Mouse (Mus musculus): ENCODE measurements around the gene Mrps34. TPM values are rescaled to one million over a fixed set of nuclear protein-coding genes. Genes with fewer than 3 reads are reported as not detected.
"Not testable (repeated sequence)": the region's sequence is repeated elsewhere in the genome, so short reads cannot be mapped to it uniquely, and the experiment has no call there.

The Mrps34 gene
- total and polyA plus RNA-seq, 3 experiments = 56.5 to 80.5 (median 57.2) TPM

DNA sequence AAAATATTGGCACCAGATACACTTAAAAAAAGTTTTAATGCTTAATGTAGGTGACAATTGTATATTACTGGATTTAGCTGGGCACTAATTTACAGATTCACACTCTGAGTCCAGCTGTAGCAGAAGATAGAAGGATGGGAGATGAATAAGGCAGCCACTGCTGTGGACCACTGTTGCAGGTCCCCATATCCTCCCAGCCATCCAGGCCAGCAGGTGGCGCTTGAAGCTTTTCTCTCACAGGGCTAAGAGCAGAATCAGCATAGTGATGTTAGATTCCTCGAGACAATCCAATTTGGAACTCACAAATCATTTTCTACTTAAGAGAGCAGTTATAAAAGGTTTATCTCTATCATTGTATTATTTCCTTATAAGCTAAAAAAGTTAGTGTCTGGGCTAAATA, 47.5 kb downstream of the Mrps34 start:
- H3K79me2 ChIP-seq (replicated peaks; ENCODE audit: control insufficient read depth, extremely low read depth, insufficient read depth, poor library complexity, severe bottlenecking); H3K4me2 ChIP-seq (ENCODE audit: insufficient read depth, low read depth, poor library complexity, severe bottlenecking); dilution Hi-C loops (cut with MboI; ENCODE audit: extremely low pct_ligation_motif_present, extremely low pct_unique_long_range_greater_than_20kb, low sequenced_read_pairs); H3K4me3 ChIP-seq (replicated peaks in 1 of 3; ENCODE audit: low read depth in 2 of 3, low read length in 2 of 3, poor library complexity in 1 of 3); H3K9ac ChIP-seq (ENCODE audit: insufficient read depth, low read depth); DNase-seq (ENCODE audit: extremely low read depth); in situ Hi-C loops (cut with MboI; ENCODE audit: low pct_ligation_motif_present, low pct_unique_long_range_greater_than_20kb, low sequenced_read_pairs); H3K27ac ChIP-seq (ENCODE audit: insufficient read depth, low read depth); H3K27me3 ChIP-seq (replicated peaks); H3K9me3 ChIP-seq (replicated peaks; ENCODE audit: low read length): not testable (repeated sequence)
- H3K4me1 ChIP-seq (ENCODE audit: control insufficient read depth in 1 of 2, insufficient read depth in 2 of 2) = peaks cover 10 to 55% of the 10 kb centered on the region in 2 experiments; a peak in 3 of 4 replicates
- peak; percentile 27 to 60; a peak in 3 of 4 replicates for TF ChIP-seq CTCF (conservative IDR thresholded peaks at IDR 0.05 in 1 of 2, IDR thresholded peaks at IDR 0.05 in 1 of 2; ENCODE audit: low read depth in 2 of 2, low read length in 2 of 2)
- peak; percentile 31 for TF ChIP-seq RAD21 (IDR thresholded peaks at IDR 0.05; ENCODE audit: low read depth, low read length)
- peak; percentile 26 for TF ChIP-seq SMC3 (IDR thresholded peaks at IDR 0.05; ENCODE audit: low read depth, low read length)
- peaks cover 34 to 40% of the 10 kb centered on the region in 2 experiments for H3K36me3 ChIP-seq (replicated peaks in 1 of 2; ENCODE audit: control insufficient read depth in 1 of 2, insufficient read depth in 1 of 2, low read length in 1 of 2)

DNA sequence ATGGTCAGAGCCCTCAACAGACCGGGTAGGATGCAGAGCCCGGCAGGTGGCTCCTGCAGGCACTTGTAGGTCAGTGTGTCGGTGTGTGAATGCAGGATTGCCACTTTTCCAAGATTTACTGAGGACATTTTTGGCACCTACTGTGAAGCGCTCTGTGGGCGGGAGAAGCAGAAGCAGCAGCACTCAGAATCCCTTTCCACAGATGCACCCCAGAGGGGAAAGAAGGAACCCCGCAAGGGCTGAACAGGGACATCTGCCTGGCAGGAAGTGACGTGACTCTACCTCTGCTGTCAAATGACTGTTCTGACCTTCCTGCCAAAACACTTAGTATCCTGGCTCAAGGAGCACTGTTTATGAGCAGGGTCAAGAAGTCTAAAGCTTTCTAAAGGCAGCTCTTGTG, 48.1 kb downstream of the Mrps34 start:
- in situ Hi-C loops (cut with MboI; ENCODE audit: low pct_ligation_motif_present, low pct_unique_long_range_greater_than_20kb, low sequenced_read_pairs) = no loop called here
- Histone ChIP-seq H3K4me2 (ENCODE audit: insufficient read depth, low read depth, poor library complexity, severe bottlenecking) (no peak overlapping the region), H3K4me3 (replicated peaks in 1 of 3; ENCODE audit: low read depth in 2 of 3, low read length in 2 of 3, poor library complexity in 1 of 3) (no peak overlapping the region), H3K27ac (ENCODE audit: insufficient read depth, low read depth) (peak overlapping the region; percentile 44), H3K27me3 (replicated peaks) (no peaks in the 10 kb centered on the region), H3K36me3 (replicated peaks in 1 of 2; ENCODE audit: control insufficient read depth in 1 of 2, insufficient read depth in 1 of 2, low read length in 1 of 2) (peaks cover 40 to 46% of the 10 kb centered on the region in 2 experiments), H3K9me3 (replicated peaks; ENCODE audit: low read length) (no peaks in the 10 kb centered on the region), H3K79me2 (replicated peaks; ENCODE audit: control insufficient read depth, extremely low read depth, insufficient read depth, poor library complexity, severe bottlenecking) (0 out of 2 replicates have a peak, but pooled peaks cover 6% of the 10 kb centered on the region), H3K9ac (ENCODE audit: insufficient read depth, low read depth) (no peak overlapping the region; the same call in 1 of the 2 replicates), H3K4me1 (ENCODE audit: control insufficient read depth in 1 of 2, insufficient read depth in 2 of 2) (peaks cover 10 to 55% of the 10 kb centered on the region in 2 experiments; a peak in 3 of 4 replicates)
- dilution Hi-C loops (cut with MboI; ENCODE audit: extremely low pct_ligation_motif_present, extremely low pct_unique_long_range_greater_than_20kb, low sequenced_read_pairs) = no loop called here
- TF ChIP-seq USF2 (conservative IDR thresholded peaks at IDR 0.05; ENCODE audit: low read depth, low read length) = no peak
- TF ChIP-seq CHD1 (IDR thresholded peaks at IDR 0.05; ENCODE audit: low read depth, low read length) = no peak
- no peak for TF ChIP-seq SMC3 (IDR thresholded peaks at IDR 0.05; ENCODE audit: low read depth, low read length)
- TF ChIP-seq MAZ (IDR thresholded peaks at IDR 0.05; ENCODE audit: low read depth, low read length) = no peak
- no peak for TF ChIP-seq NELFE (IDR thresholded peaks at IDR 0.05; ENCODE audit: low read depth, low read length)
- DNase-seq (ENCODE audit: extremely low read depth) = peak; percentile 44

DNA sequence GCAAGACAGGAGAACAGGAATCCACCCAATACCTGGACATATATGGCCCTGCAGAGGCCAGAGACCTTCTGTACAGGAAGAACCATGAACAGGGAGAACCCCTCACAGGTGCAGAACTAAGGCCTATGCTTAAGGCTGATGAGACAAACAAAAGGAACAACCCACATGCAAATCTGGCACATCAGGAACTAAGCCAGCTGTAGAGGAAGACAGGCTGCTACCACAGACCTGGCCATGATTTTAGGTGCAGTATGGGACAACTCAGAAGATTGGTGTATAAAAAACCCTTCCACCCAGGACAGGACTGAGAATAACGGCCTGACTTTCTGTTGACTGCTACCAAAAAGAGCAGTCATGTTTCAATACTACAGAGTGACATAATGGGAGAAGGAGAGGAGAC, 48.7 kb downstream of the Mrps34 start:
- dilution Hi-C loops (cut with MboI; ENCODE audit: extremely low pct_ligation_motif_present, extremely low pct_unique_long_range_greater_than_20kb, low sequenced_read_pairs); H3K9me3 ChIP-seq (replicated peaks; ENCODE audit: low read length); H3K79me2 ChIP-seq (replicated peaks; ENCODE audit: control insufficient read depth, extremely low read depth, insufficient read depth, poor library complexity, severe bottlenecking); H3K4me2 ChIP-seq (ENCODE audit: insufficient read depth, low read depth, poor library complexity, severe bottlenecking); H3K4me3 ChIP-seq (replicated peaks in 1 of 3; ENCODE audit: low read depth in 2 of 3, low read length in 2 of 3, poor library complexity in 1 of 3); H3K9ac ChIP-seq (ENCODE audit: insufficient read depth, low read depth); in situ Hi-C loops (cut with MboI; ENCODE audit: low pct_ligation_motif_present, low pct_unique_long_range_greater_than_20kb, low sequenced_read_pairs); H3K27me3 ChIP-seq (replicated peaks): not testable (repeated sequence)
- Histone ChIP-seq H3K27ac (ENCODE audit: insufficient read depth, low read depth) (peak overlapping the region; percentile 63), H3K36me3 (replicated peaks in 1 of 2; ENCODE audit: control insufficient read depth in 1 of 2, insufficient read depth in 1 of 2, low read length in 1 of 2) (peaks cover 45 to 51% of the 10 kb centered on the region in 2 experiments), H3K4me1 (ENCODE audit: control insufficient read depth in 1 of 2, insufficient read depth in 2 of 2) (peaks cover 10 to 58% of the 10 kb centered on the region in 2 experiments; a peak in 3 of 4 replicates)
- peak; percentile 73 for DNase-seq (ENCODE audit: extremely low read depth)

Other genes with a start within 250 kb of the Mrps34 start
Only the 20 nearest of the 29 such genes appear.
- 98.0 and 122 TPM in 2 replicates for gene Tbl3, start 187.5 kb upstream of the Mrps34 start, total RNA-seq (2012; rRNA removed)
- gene Tbl3, start 187.5 kb upstream of the Mrps34 start, total RNA-seq (2014; rRNA removed) = 99.7 and 105 TPM in 2 replicates
- 101 and 104 TPM in 2 replicates for gene Tbl3, start 187.5 kb upstream of the Mrps34 start, polyA plus RNA-seq (2012; ENCODE audit: insufficient read length, low read depth)
- 0.38 and 0.59 TPM in 2 replicates for gene Rnf151, start 177.1 kb upstream of the Mrps34 start, total RNA-seq (2012; rRNA removed)
- gene Rnf151, start 177.1 kb upstream of the Mrps34 start, total RNA-seq (2014; rRNA removed) = not detected in 2 replicates
- gene Rnf151, start 177.1 kb upstream of the Mrps34 start, polyA plus RNA-seq (2012; ENCODE audit: insufficient read length, low read depth) = 0.20 and 0.34 TPM in 2 replicates
- gene Rps2, start 177.0 kb upstream of the Mrps34 start, total RNA-seq (2012; rRNA removed) = 5,102 and 6,050 TPM in 2 replicates
- 5,117 and 5,410 TPM in 2 replicates for gene Rps2, start 177.0 kb upstream of the Mrps34 start, total RNA-seq (2014; rRNA removed)
- 1,976 and 2,057 TPM in 2 replicates for gene Rps2, start 177.0 kb upstream of the Mrps34 start, polyA plus RNA-seq (2012; ENCODE audit: insufficient read length, low read depth)
- gene Ndufb10, start 170.6 kb upstream of the Mrps34 start, total RNA-seq (2012; rRNA removed) = 188 and 207 TPM in 2 replicates
- gene Ndufb10, start 170.6 kb upstream of the Mrps34 start, total RNA-seq (2014; rRNA removed) = 207 and 208 TPM in 2 replicates
- gene Ndufb10, start 170.6 kb upstream of the Mrps34 start, polyA plus RNA-seq (2012; ENCODE audit: insufficient read length, low read depth) = 136 and 155 TPM in 2 replicates
- 0.17 TPM in 1 of 2 replicates, not detected in the other for gene Rpl3l, start 167.3 kb upstream of the Mrps34 start, total RNA-seq (2012; rRNA removed)
- 0.24 TPM in 1 of 2 replicates, not detected in the other for gene Rpl3l, start 167.3 kb upstream of the Mrps34 start, total RNA-seq (2014; rRNA removed)
- 0.79 and 0.91 TPM in 2 replicates for gene Rpl3l, start 167.3 kb upstream of the Mrps34 start, polyA plus RNA-seq (2012; ENCODE audit: insufficient read length, low read depth)
- gene Msrb1, start 158.5 kb upstream of the Mrps34 start, total RNA-seq (2012; rRNA removed) = 38.4 and 39.7 TPM in 2 replicates
- gene Msrb1, start 158.5 kb upstream of the Mrps34 start, total RNA-seq (2014; rRNA removed) = 21.3 and 26.9 TPM in 2 replicates
- gene Msrb1, start 158.5 kb upstream of the Mrps34 start, polyA plus RNA-seq (2012; ENCODE audit: insufficient read length, low read depth) = 60.5 and 70.0 TPM in 2 replicates
- 0.30 TPM in 1 of 2 replicates, not detected in the other for gene Hs3st6, start 142.1 kb upstream of the Mrps34 start, total RNA-seq (2012; rRNA removed)
- gene Hs3st6, start 142.1 kb upstream of the Mrps34 start, total RNA-seq (2014; rRNA removed) = not detected in 2 replicates
- not detected in 2 replicates for gene Hs3st6, start 142.1 kb upstream of the Mrps34 start, polyA plus RNA-seq (2012; ENCODE audit: insufficient read length, low read depth)
- 0.08 and 0.30 TPM in 2 replicates for gene Meiob, start 90.8 kb upstream of the Mrps34 start, total RNA-seq (2012; rRNA removed)
- 0.22 and 0.40 TPM in 2 replicates for gene Meiob, start 90.8 kb upstream of the Mrps34 start, total RNA-seq (2014; rRNA removed)
- 0.15 and 0.23 TPM in 2 replicates for gene Meiob, start 90.8 kb upstream of the Mrps34 start, polyA plus RNA-seq (2012; ENCODE audit: insufficient read length, low read depth)
- 28.1 and 31.0 TPM in 2 replicates for gene Hagh, start 55.0 kb upstream of the Mrps34 start, total RNA-seq (2012; rRNA removed)
- 27.3 and 28.1 TPM in 2 replicates for gene Hagh, start 55.0 kb upstream of the Mrps34 start, total RNA-seq (2014; rRNA removed)
- gene Hagh, start 55.0 kb upstream of the Mrps34 start, polyA plus RNA-seq (2012; ENCODE audit: insufficient read length, low read depth) = 18.1 and 18.9 TPM in 2 replicates
- 8.0 and 8.2 TPM in 2 replicates for gene Fahd1, start 44.8 kb upstream of the Mrps34 start, total RNA-seq (2012; rRNA removed)
- gene Fahd1, start 44.8 kb upstream of the Mrps34 start, total RNA-seq (2014; rRNA removed) = 6.3 and 7.3 TPM in 2 replicates
- 5.2 and 5.8 TPM in 2 replicates for gene Fahd1, start 44.8 kb upstream of the Mrps34 start, polyA plus RNA-seq (2012; ENCODE audit: insufficient read length, low read depth)
- gene Igfals, start 29.1 kb upstream of the Mrps34 start, total RNA-seq (2012; rRNA removed) = 5.5 and 9.8 TPM in 2 replicates
- gene Igfals, start 29.1 kb upstream of the Mrps34 start, total RNA-seq (2014; rRNA removed) = 5.0 and 5.4 TPM in 2 replicates
- 5.1 and 6.3 TPM in 2 replicates for gene Igfals, start 29.1 kb upstream of the Mrps34 start, polyA plus RNA-seq (2012; ENCODE audit: insufficient read length, low read depth)
- 70.9 and 86.9 TPM in 2 replicates for gene Nubp2, start 8.8 kb upstream of the Mrps34 start, total RNA-seq (2012; rRNA removed)
- 74.3 and 89.1 TPM in 2 replicates for gene Nubp2, start 8.8 kb upstream of the Mrps34 start, total RNA-seq (2014; rRNA removed)
- 109 and 124 TPM in 2 replicates for gene Nubp2, start 8.8 kb upstream of the Mrps34 start, polyA plus RNA-seq (2012; ENCODE audit: insufficient read length, low read depth)
- gene Spsb3, start 8.5 kb upstream of the Mrps34 start, total RNA-seq (2012; rRNA removed) = 23.3 and 27.3 TPM in 2 replicates
- gene Spsb3, start 8.5 kb upstream of the Mrps34 start, total RNA-seq (2014; rRNA removed) = 21.1 and 21.3 TPM in 2 replicates
- gene Spsb3, start 8.5 kb upstream of the Mrps34 start, polyA plus RNA-seq (2012; ENCODE audit: insufficient read length, low read depth) = 13.3 and 14.4 TPM in 2 replicates
- gene Eme2, start within 50 bp of the Mrps34 start, total RNA-seq (2012; rRNA removed) = 19.7 and 33.1 TPM in 2 replicates
- 12.7 and 13.5 TPM in 2 replicates for gene Eme2, start within 50 bp of the Mrps34 start, total RNA-seq (2014; rRNA removed)
- gene Eme2, start within 50 bp of the Mrps34 start, polyA plus RNA-seq (2012; ENCODE audit: insufficient read length, low read depth) = 16.9 and 19.1 TPM in 2 replicates
- 16.7 and 22.0 TPM in 2 replicates for gene Nme3, start 1.4 kb downstream of the Mrps34 start, total RNA-seq (2012; rRNA removed)
- gene Nme3, start 1.4 kb downstream of the Mrps34 start, total RNA-seq (2014; rRNA removed) = 11.4 and 11.9 TPM in 2 replicates
- gene Nme3, start 1.4 kb downstream of the Mrps34 start, polyA plus RNA-seq (2012; ENCODE audit: insufficient read length, low read depth) = 13.8 and 14.4 TPM in 2 replicates
- gene Mapk8ip3, start 41.9 kb downstream of the Mrps34 start, total RNA-seq (2012; rRNA removed) = 34.1 and 34.2 TPM in 2 replicates
- gene Mapk8ip3, start 41.9 kb downstream of the Mrps34 start, total RNA-seq (2014; rRNA removed) = 14.5 and 15.8 TPM in 2 replicates
- 41.4 and 44.0 TPM in 2 replicates for gene Mapk8ip3, start 41.9 kb downstream of the Mrps34 start, polyA plus RNA-seq (2012; ENCODE audit: insufficient read length, low read depth)
- 33.5 and 48.9 TPM in 2 replicates for gene Jpt2, start 65.6 kb downstream of the Mrps34 start, total RNA-seq (2012; rRNA removed)
- 67.6 and 70.9 TPM in 2 replicates for gene Jpt2, start 65.6 kb downstream of the Mrps34 start, total RNA-seq (2014; rRNA removed)
- gene Jpt2, start 65.6 kb downstream of the Mrps34 start, polyA plus RNA-seq (2012; ENCODE audit: insufficient read length, low read depth) = 60.2 and 62.9 TPM in 2 replicates
- 4.3 and 4.4 TPM in 2 replicates for gene Cramp1l, start 120.7 kb downstream of the Mrps34 start, total RNA-seq (2012; rRNA removed)
- gene Cramp1l, start 120.7 kb downstream of the Mrps34 start, total RNA-seq (2014; rRNA removed) = 2.0 and 2.1 TPM in 2 replicates
- 6.8 and 6.9 TPM in 2 replicates for gene Cramp1l, start 120.7 kb downstream of the Mrps34 start, polyA plus RNA-seq (2012; ENCODE audit: insufficient read length, low read depth)
- gene Ift140, start 121.0 kb downstream of the Mrps34 start, total RNA-seq (2012; rRNA removed) = 16.6 and 24.4 TPM in 2 replicates
- gene Ift140, start 121.0 kb downstream of the Mrps34 start, total RNA-seq (2014; rRNA removed) = 26.4 and 27.0 TPM in 2 replicates
- gene Ift140, start 121.0 kb downstream of the Mrps34 start, polyA plus RNA-seq (2012; ENCODE audit: insufficient read length, low read depth) = 33.4 and 34.8 TPM in 2 replicates
- gene Tmem204, start 188.5 kb downstream of the Mrps34 start, total RNA-seq (2012; rRNA removed) = 0.08 TPM in 1 of 2 replicates, not detected in the other
- not detected in 2 replicates for gene Tmem204, start 188.5 kb downstream of the Mrps34 start, total RNA-seq (2014; rRNA removed)
- gene Tmem204, start 188.5 kb downstream of the Mrps34 start, polyA plus RNA-seq (2012; ENCODE audit: insufficient read length, low read depth) = 1.6 and 1.9 TPM in 2 replicates